Mouse (Mus musculus) midbrain, embryonic 12.5 days (tissue): ENCODE measurements around the gene Pde11a. TPM values are rescaled to one million over a fixed set of nuclear protein-coding genes. Genes with fewer than 3 reads are reported as not detected.

Source experiments
- ATAC-seq: fragments of 200-750 bp; cut with Nextera tagmentation; 2 replicates; pipeline ENCODE4 v1.8.0; 2017; ENCODE audit warnings: low read depth, moderate TSS enrichment, moderate library complexity; ENCODE audit not compliant: low FRiP score
- H3K27ac ChIP-seq: fragments of 300-500 bp; sonication (generic); replicated peaks from 2 replicates; pipeline ENCODE4 v1.5.1; 2016; ENCODE audit warnings: mild to moderate bottlenecking
- H3K27me3 ChIP-seq: fragments of 300-500 bp; sonication (generic); 2 replicates; pipeline ENCODE4 v1.6.1; 2016; ENCODE audit warnings: mild to moderate bottlenecking
- H3K36me3 ChIP-seq: fragments of 300-500 bp; sonication (generic); 2 replicates; pipeline ENCODE4 v1.6.1; 2016
- H3K4me1 ChIP-seq: fragments of 300-500 bp; sonication (generic); 2 replicates; pipeline ENCODE4 v1.6.1; 2016
- H3K4me2 ChIP-seq: fragments of 300-500 bp; sonication (generic); replicated peaks from 2 replicates; pipeline ENCODE4 v1.6.1; 2016; ENCODE audit warnings: mild to moderate bottlenecking, moderate library complexity
- H3K4me3 ChIP-seq: fragments of 300-500 bp; sonication (generic); 2 replicates; pipeline ENCODE4 v1.5.1; 2016; ENCODE audit warnings: mild to moderate bottlenecking
- H3K9ac ChIP-seq: fragments of 300-500 bp; sonication (generic); replicated peaks from 2 replicates; pipeline ENCODE4 v1.6.1; 2016; ENCODE audit warnings: mild to moderate bottlenecking, moderate library complexity
- H3K9me3 ChIP-seq: fragments of 300-500 bp; sonication (generic); 2 replicates; pipeline ENCODE4 v1.6.1; 2016; ENCODE audit warnings: mild to moderate bottlenecking
- WGBS: fragments of 180-500 bp; shearing (Covaris S2); methylation state at CpG from one replicate; pipeline ENCODE4 v1.1.7; 2016; 5-methylcytosine and 5-hydroxymethylcytosine counted together
- microRNA-seq: library from miRNA; unstranded; fragments of <30 nt; microRNA quantifications from one replicate; pipeline ENCODE4, GENCODE M21; 2017
- polyA plus RNA-seq: library from polyadenylated mRNA; unstranded; fragments of >200 nt; fragmentation: Nextera tagmentation; extraction: Ambion mirVana; gene quantifications from 2 replicates; pipeline ENCODE4 v1.2.1, GENCODE M21; 2016

Pde11a gene
- polyA plus RNA-seq, 1 experiment from 2014 or later, result 0.20 TPM

GRCm38 (mm10) chr2:75955709-75956108 is 382.9 kb downstream of the Pde11a start:
- H3K4me2 ChIP-seq, result no peak overlapping the region
- 47% methylated on average over 14 of the region's 14 CpGs for WGBS
- peaks cover 19% of the 10 kb centered on the region for H3K4me1 ChIP-seq
- H3K27me3 ChIP-seq, result no peaks in the 10 kb centered on the region
- H3K9me3 ChIP-seq, result no peaks in the 10 kb centered on the region
- H3K9ac ChIP-seq, result no peak overlapping the region
- H3K27ac ChIP-seq, result no peak overlapping the region
- no peak overlapping the region for H3K4me3 ChIP-seq
- ATAC-seq, result no peak
- H3K36me3 ChIP-seq, result no peaks in the 10 kb centered on the region

GRCm38 (mm10) chr2:75953320-75953719 is 385.3 kb downstream of the Pde11a start:
- Histone ChIP-seq H3K4me1 (no peaks in the 10 kb centered on the region), H3K4me2 (no peak overlapping the region), H3K27me3 (no peaks in the 10 kb centered on the region), H3K4me3 (no peak overlapping the region), H3K9me3 (no peaks in the 10 kb centered on the region), H3K9ac (no peak overlapping the region), H3K36me3 (no peaks in the 10 kb centered on the region), H3K27ac (no peak overlapping the region)
- no peak for ATAC-seq
- 93% methylated on average over 5 of the region's 5 CpGs for WGBS

GRCm38 (mm10) chr2:75950685-75951084 is 387.9 kb downstream of the Pde11a start:
- H3K36me3 ChIP-seq, result no peaks in the 10 kb centered on the region
- no peak for ATAC-seq
- no peak overlapping the region for H3K4me2 ChIP-seq
- WGBS, result 92% methylated on average over 8 of the region's 8 CpGs
- no peaks in the 10 kb centered on the region for H3K9me3 ChIP-seq
- no peaks in the 10 kb centered on the region for H3K4me1 ChIP-seq
- H3K27me3 ChIP-seq, result no peaks in the 10 kb centered on the region
- no peak overlapping the region for H3K27ac ChIP-seq
- no peak overlapping the region for H3K9ac ChIP-seq
- H3K4me3 ChIP-seq, result no peak overlapping the region

Small RNA genes within 50 kb of the gene (microRNA-seq; reads per million reads assigned to microRNA genes)
- gene Gm44337, result not detected

Other genes with a start within 250 kb of the Pde11a start
- not detected in 2 replicates for gene Cyct, start 21.7 kb upstream of the Pde11a start, polyA plus RNA-seq
- gene Rbm45, start 31.2 kb upstream of the Pde11a start, polyA plus RNA-seq, result 18.5 and 25.4 TPM in 2 replicates
- gene Osbpl6, start 67.7 kb upstream of the Pde11a start, polyA plus RNA-seq, result 16.0 and 17.1 TPM in 2 replicates